Mouse (Mus musculus) G1E (cell line): ENCODE data around the gene Naaa.

Experiments
- CTCF ChIP-seq: IDR thresholded peaks from 2 replicates; pipeline ENCODE4 v1.5.1; 2012; ENCODE audit warnings: low read depth, low read length, inconsistent platforms, mixed read lengths
- GATA1 ChIP-seq: IDR thresholded peaks from 2 replicates; pipeline ENCODE4 v1.6.1; 2012; ENCODE audit warnings: borderline replicate concordance, low read length, inconsistent platforms, mixed read lengths
- GATA2 ChIP-seq: IDR thresholded peaks from 2 replicates; pipeline ENCODE4 v1.6.1; 2012; ENCODE audit warnings: low read depth, low read length, inconsistent platforms, borderline replicate concordance
- TAL1 ChIP-seq: conservative IDR thresholded peaks from 2 replicates; pipeline ENCODE4 v1.6.1; 2012; ENCODE audit warnings: low read depth, low read length, inconsistent platforms, mixed read lengths

GRCm38 (mm10) chr5:92309681-92310511 lies 31.9 kb upstream of the Naaa start, which contains the start of gene Sdad1:
- TF ChIP-seq CTCF (peak; percentile 44; the same call in 1 of the 2 replicates), GATA1 (no peak), TAL1 (no peak), GATA2 (no peak)
